Mouse (Mus musculus): ENCODE measurements at regions not wholly inside any gene's neighbourhood (a gene's known extent, or its start where the extent isn't known, plus 50 kb on each side); places are given as distances from the start of the nearest gene placed in this dataset.

DNA sequence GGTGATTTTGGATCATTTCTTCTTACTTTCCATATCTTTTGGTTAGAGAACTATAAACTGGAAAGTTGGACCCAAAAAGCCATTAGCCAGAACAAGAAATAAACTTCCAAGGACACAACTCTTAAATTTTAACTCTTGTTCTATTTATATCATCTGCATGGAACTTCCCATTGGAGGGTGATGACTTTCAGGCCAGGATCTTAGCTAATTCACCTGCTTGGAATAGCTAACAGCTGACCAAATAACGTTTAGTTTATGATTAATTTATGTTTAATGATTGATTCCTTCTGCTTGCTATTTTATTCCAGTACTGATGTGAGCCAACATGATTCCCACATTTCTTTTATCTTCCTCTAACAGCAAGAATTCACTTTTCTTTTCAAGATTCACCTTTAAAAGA lies 119.7 kb downstream of the Alg10b start:
- TF ChIP-seq ZNF384 (IDR thresholded peaks at IDR 0.05; ENCODE audit: low read depth, low read length), result no peak
- no peak for TF ChIP-seq CHD2 (IDR thresholded peaks at IDR 0.05; ENCODE audit: low read depth, low read length)
- TF ChIP-seq ZC3H11A (IDR thresholded peaks at IDR 0.05; ENCODE audit: borderline replicate concordance, low read depth, low read length), result no peak
